Mouse (Mus musculus): ENCODE data around the gene Rcan2. TPM values are rescaled to one million over a fixed set of nuclear protein-coding genes. Genes with fewer than 3 reads are reported as not detected.

Rcan2 gene
- 63.1 and 63.9 TPM in 2 replicates for polyA plus RNA-seq (2015; fragmentation: Nextera tagmentation; extraction: Ambion mirVana)

DNA sequence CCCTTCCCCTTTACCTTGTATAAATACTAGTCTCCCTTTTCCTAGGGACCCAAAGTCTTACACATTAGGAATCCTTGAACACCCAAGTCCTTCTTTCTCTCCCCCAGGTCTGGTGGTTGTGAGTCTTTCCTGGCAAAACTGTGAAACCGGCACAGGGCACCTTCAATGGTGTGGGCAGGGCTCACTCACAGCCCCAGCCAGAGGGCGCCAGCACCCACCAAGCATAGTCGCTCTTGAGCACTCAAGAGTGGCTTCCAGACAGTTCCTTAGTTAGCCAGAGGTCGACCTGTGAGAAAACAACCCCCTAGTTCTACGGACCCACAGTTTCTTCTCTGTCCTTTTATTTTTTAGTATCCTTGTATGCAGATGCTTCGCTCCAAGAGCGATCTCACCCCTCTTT lies at the start of gene Rcan2:
Rcan2 (plus strand) TSS at position 275 of the 400 bp plus-strand sequence.
- peak within 1 kb of the TSS; percentile 89 for H3K9ac ChIP-seq (ENCODE audit: low read length)
- 0 out of 2 replicates have a peak, but pooled peaks have one; percentile 61 for ATAC-seq (replicated peaks; ENCODE audit: extremely low read depth, insufficient read depth, low FRiP score)
- peaks cover 19% of the 10 kb centered on the region for H3K4me1 ChIP-seq (ENCODE audit: control insufficient read depth, insufficient read depth, low read length)
- no peaks in the 10 kb centered on the region for H3K36me3 ChIP-seq (ENCODE audit: control insufficient read depth, insufficient read depth)
- H3K9me3 ChIP-seq (replicated peaks; ENCODE audit: control insufficient read depth, low read length): no peaks in the 10 kb centered on the region
- peak within 1 kb of the TSS; percentile 90 for H3K27ac ChIP-seq (ENCODE audit: low read length)
- H3K4me3 ChIP-seq (ENCODE audit: low read length): peak within 1 kb of the TSS; percentile 81
- under 1% methylated on average over 7 of the region's 7 CpGs for WGBS
- H3K4me2 ChIP-seq (ENCODE audit: low read depth, low read length): peak within 1 kb of the TSS; percentile 86
- H3K27me3 ChIP-seq (ENCODE audit: control insufficient read depth, insufficient read depth, low read length): 0 out of 2 replicates have a peak, but pooled peaks cover 5% of the 10 kb centered on the region

DNA sequence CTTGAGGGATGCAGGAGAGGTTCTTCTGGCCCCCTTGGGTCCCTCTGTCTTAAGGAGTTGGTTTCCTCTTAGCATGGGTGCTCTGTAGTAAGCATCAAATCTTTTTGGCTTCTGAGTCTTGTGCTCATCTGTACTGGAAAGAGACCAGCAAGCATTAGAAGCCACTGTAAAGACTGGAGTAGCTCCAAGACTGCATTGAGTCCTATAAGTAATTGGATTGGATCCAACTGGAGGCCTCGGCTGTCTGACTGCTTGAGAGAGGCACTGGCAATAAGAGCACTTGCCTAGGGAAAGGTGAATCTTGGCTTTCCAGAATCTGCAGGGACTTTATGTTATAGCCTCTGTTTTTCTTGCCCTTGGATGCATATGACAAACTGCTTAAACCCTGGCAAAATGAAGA lies 48.3 kb upstream of the Rcan2 start:
- Histone ChIP-seq H3K36me3 (ENCODE audit: control insufficient read depth, insufficient read depth) (peaks cover 19% of the 10 kb centered on the region), H3K4me1 (ENCODE audit: control insufficient read depth, insufficient read depth, low read length) (peaks cover 8% of the 10 kb centered on the region), H3K4me3 (ENCODE audit: low read length) (no peak overlapping the region), H3K27ac (ENCODE audit: low read length) (0 out of 2 replicates have a peak overlapping the region, but pooled peaks have one; percentile 10), H3K9ac (ENCODE audit: low read length) (no peak overlapping the region), H3K9me3 (replicated peaks; ENCODE audit: control insufficient read depth, low read length) (no peaks in the 10 kb centered on the region), H3K4me2 (ENCODE audit: low read depth, low read length) (no peak overlapping the region), H3K27me3 (ENCODE audit: control insufficient read depth, insufficient read depth, low read length) (no peaks in the 10 kb centered on the region)
- no peak for ATAC-seq (replicated peaks; ENCODE audit: extremely low read depth, insufficient read depth, low FRiP score)
- WGBS: 17% methylated on average over 1 of the region's 1 CpGs

DNA sequence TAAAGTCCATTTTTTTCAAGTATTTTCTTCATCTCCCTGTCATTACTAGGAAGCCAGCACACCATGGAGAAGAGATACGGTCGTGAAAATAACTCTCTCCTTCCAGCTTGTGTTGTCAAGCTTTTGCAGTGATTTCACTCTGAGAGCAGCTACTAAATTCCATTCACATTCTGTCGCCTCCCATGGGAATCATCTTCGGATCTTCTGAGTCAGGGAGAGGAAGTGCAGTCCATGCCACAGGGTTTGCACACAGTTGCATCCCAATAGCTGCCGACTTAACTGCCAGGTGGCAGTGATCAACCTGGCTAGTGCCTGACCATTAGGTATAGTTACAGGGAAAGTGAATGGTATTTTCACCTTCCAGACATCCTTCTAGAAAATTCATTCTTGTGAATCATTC lies 46.5 kb upstream of the Rcan2 start:
- Histone ChIP-seq H3K4me2 (ENCODE audit: low read depth, low read length) (no peak overlapping the region), H3K9me3 (replicated peaks; ENCODE audit: control insufficient read depth, low read length) (no peaks in the 10 kb centered on the region), H3K9ac (ENCODE audit: low read length) (no peak overlapping the region), H3K36me3 (ENCODE audit: control insufficient read depth, insufficient read depth) (peaks cover 12% of the 10 kb centered on the region), H3K4me1 (ENCODE audit: control insufficient read depth, insufficient read depth, low read length) (peaks cover 8% of the 10 kb centered on the region), H3K27ac (ENCODE audit: low read length) (0 out of 2 replicates have a peak overlapping the region, but pooled peaks have one; percentile 35), H3K4me3 (ENCODE audit: low read length) (no peak overlapping the region), H3K27me3 (ENCODE audit: control insufficient read depth, insufficient read depth, low read length) (no peaks in the 10 kb centered on the region)
- no peak for ATAC-seq (replicated peaks; ENCODE audit: extremely low read depth, insufficient read depth, low FRiP score)
- 40% methylated on average over 5 of the region's 5 CpGs for WGBS

DNA sequence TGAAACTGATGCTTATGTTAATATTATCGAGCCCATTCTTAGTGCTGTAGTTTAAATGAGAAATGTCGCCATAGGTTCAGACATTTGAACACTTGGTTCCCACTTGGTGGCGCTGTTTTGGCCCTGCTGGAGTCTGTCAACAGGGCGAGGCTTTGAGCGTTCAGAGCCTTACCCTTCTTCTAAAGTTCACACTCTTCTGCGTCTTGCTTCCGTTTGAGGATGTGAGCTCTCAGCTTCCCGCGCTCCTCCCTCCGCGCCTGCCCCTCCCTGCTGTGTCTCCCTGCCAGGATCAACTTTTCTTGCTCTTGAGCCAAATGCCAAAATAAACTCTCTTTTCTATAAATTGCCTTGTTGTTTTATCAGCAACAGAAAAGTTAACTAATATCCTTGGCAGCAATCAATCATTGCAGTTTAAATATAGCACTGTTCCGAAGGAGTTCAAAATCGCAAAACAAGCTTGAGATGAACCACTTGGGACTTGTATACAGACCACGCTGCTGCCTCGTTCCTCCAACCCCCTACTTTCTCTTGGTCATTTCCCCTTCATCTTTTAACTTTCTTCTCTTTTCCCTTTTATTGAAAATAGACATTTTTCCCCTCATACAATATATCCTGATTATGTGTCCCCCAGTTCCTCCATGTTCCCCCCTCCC lies 42.4 kb upstream of the Rcan2 start:
- 30% methylated on average over 15 of the region's 15 CpGs for WGBS
- H3K27ac ChIP-seq (ENCODE audit: low read length): no peak overlapping the region; the same call in 1 of the 2 replicates
- H3K4me3 ChIP-seq (ENCODE audit: low read length): no peak overlapping the region
- H3K4me2 ChIP-seq (ENCODE audit: low read depth, low read length): peak overlapping the region; percentile 45
- H3K36me3 ChIP-seq (ENCODE audit: control insufficient read depth, insufficient read depth): no peaks in the 10 kb centered on the region
- H3K27me3 ChIP-seq (ENCODE audit: control insufficient read depth, insufficient read depth, low read length): no peaks in the 10 kb centered on the region
- peak; percentile 69 for ATAC-seq (replicated peaks; ENCODE audit: extremely low read depth, insufficient read depth, low FRiP score)
- no peaks in the 10 kb centered on the region for H3K4me1 ChIP-seq (ENCODE audit: control insufficient read depth, insufficient read depth, low read length)
- H3K9ac ChIP-seq (ENCODE audit: low read length): no peak overlapping the region
- no peaks in the 10 kb centered on the region for H3K9me3 ChIP-seq (replicated peaks; ENCODE audit: control insufficient read depth, low read length)

DNA sequence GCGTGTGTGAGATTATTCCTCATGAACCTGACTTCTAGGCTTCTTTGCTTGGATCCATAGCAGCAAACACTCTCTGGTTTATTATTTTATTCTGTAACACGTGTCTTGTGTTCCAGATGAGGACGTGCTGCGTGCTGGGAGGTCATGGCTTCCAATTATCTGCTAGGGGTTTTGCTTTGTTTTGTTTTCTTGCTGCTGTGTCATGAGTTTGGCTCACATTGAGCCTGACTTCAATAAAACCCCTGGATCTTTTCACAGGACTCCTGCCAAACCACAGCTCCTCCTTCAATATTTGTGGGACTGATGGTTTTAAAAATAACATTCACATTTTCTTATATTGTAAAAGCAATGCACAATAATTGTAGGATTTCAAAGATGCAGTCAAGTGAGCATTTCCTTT lies 16.6 kb upstream of the Rcan2 start:
- 72% methylated on average over 4 of the region's 4 CpGs for WGBS
- no peak for ATAC-seq (replicated peaks; ENCODE audit: extremely low read depth, insufficient read depth, low FRiP score)
- H3K9me3 ChIP-seq (replicated peaks; ENCODE audit: control insufficient read depth, low read length): no peaks in the 10 kb centered on the region

DNA sequence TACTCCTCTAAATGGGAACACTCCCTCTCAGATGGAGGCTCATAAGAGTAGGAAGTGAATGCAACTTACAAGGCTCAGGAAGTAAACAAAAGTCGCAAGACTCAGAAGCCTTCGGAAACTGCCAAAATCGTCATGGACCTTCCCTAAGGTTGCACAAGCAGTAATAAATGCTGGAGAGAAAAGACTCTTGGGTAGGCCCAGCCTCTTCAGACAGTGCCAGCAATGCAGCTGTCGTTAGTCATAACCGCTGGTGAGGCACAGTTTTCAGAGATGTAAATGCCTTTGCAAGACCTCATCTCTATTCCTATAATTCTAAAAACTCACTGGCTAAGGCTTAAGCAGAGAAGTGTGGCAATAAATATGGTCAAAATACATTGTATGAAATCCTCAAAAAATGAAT lies 12.9 kb upstream of the Rcan2 start:
- Histone ChIP-seq H3K9me3 (replicated peaks; ENCODE audit: control insufficient read depth, low read length) (no peaks in the 10 kb centered on the region), H3K4me1 (ENCODE audit: control insufficient read depth, insufficient read depth, low read length) (no peaks in the 10 kb centered on the region), H3K4me3 (ENCODE audit: low read length) (no peak overlapping the region), H3K9ac (ENCODE audit: low read length) (no peak overlapping the region), H3K4me2 (ENCODE audit: low read depth, low read length) (no peak overlapping the region), H3K36me3 (ENCODE audit: control insufficient read depth, insufficient read depth) (no peaks in the 10 kb centered on the region), H3K27ac (ENCODE audit: low read length) (no peak overlapping the region), H3K27me3 (ENCODE audit: control insufficient read depth, insufficient read depth, low read length) (no peaks in the 10 kb centered on the region)
- 78% methylated on average over 5 of the region's 5 CpGs for WGBS
- no peak for ATAC-seq (replicated peaks; ENCODE audit: extremely low read depth, insufficient read depth, low FRiP score)

More for the DNA sequence above, 16.6 kb upstream of the Rcan2 start:
- no peak overlapping the region for H3K27ac ChIP-seq (ENCODE audit: low read length)
- H3K4me2 ChIP-seq (ENCODE audit: low read depth, low read length): no peak overlapping the region
- H3K36me3 ChIP-seq (ENCODE audit: control insufficient read depth, insufficient read depth): no peaks in the 10 kb centered on the region
- H3K9ac ChIP-seq (ENCODE audit: low read length): no peak overlapping the region
- no peaks in the 10 kb centered on the region for H3K4me1 ChIP-seq (ENCODE audit: control insufficient read depth, insufficient read depth, low read length)
- no peak overlapping the region for H3K4me3 ChIP-seq (ENCODE audit: low read length)
- H3K27me3 ChIP-seq (ENCODE audit: control insufficient read depth, insufficient read depth, low read length): no peaks in the 10 kb centered on the region

DNA sequence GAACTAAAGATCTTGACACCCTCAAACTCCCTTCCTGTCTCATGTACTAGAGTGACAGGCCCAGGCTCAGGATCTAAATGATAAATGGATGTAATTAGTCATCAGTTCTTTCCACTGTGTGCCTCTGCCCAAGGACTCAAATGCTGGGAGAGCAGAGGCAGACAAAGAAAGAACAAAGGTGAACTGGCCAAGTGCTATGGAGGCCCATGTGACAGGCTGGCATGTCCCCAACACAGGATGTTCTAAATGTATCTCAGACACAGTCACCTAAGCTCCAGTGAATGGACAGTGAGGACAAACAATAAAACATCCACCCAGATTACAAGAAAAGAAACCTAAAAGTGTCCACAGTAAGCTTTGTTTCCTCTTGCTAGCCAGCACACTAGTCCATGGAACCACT lies 11.8 kb upstream of the Rcan2 start:
- Histone ChIP-seq H3K4me1 (ENCODE audit: control insufficient read depth, insufficient read depth, low read length) (no peaks in the 10 kb centered on the region), H3K4me2 (ENCODE audit: low read depth, low read length) (no peak overlapping the region), H3K4me3 (ENCODE audit: low read length) (no peak overlapping the region), H3K9me3 (replicated peaks; ENCODE audit: control insufficient read depth, low read length) (no peaks in the 10 kb centered on the region), H3K9ac (ENCODE audit: low read length) (no peak overlapping the region), H3K27ac (ENCODE audit: low read length) (no peak overlapping the region), H3K36me3 (ENCODE audit: control insufficient read depth, insufficient read depth) (no peaks in the 10 kb centered on the region), H3K27me3 (ENCODE audit: control insufficient read depth, insufficient read depth, low read length) (no peaks in the 10 kb centered on the region)
- ATAC-seq (replicated peaks; ENCODE audit: extremely low read depth, insufficient read depth, low FRiP score): 0 out of 2 replicates have a peak, but pooled peaks have one; percentile 41

DNA sequence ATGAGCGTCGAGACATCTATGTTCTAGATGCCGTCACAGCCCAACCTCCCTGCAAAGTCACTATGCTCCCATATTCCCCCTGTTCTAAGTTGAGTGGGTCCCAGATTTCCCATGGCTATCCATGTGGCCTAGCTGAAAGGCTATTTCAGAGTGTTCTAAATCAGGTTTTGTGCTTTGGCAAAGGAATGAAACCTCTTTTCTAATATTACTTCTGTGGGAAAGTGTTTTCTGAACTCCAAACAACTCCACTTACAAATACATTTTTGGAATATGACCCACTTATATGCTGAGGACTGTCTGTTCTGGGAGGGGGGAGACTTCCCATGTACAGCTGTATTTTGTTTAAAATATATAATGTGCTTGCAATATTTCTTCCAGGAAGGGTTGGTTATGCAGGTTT lies 9.4 kb upstream of the Rcan2 start:
- H3K4me1 ChIP-seq (ENCODE audit: control insufficient read depth, insufficient read depth, low read length): peaks cover 5% of the 10 kb centered on the region; the same call in 1 of the 2 replicates
- H3K27ac ChIP-seq (ENCODE audit: low read length): no peak overlapping the region
- no peaks in the 10 kb centered on the region for H3K36me3 ChIP-seq (ENCODE audit: control insufficient read depth, insufficient read depth)
- 84% methylated on average over 3 of the region's 3 CpGs for WGBS
- no peak overlapping the region for H3K4me2 ChIP-seq (ENCODE audit: low read depth, low read length)
- no peak for ATAC-seq (replicated peaks; ENCODE audit: extremely low read depth, insufficient read depth, low FRiP score)
- H3K9me3 ChIP-seq (replicated peaks; ENCODE audit: control insufficient read depth, low read length): no peaks in the 10 kb centered on the region
- H3K4me3 ChIP-seq (ENCODE audit: low read length): no peak overlapping the region
- no peak overlapping the region for H3K9ac ChIP-seq (ENCODE audit: low read length)
- H3K27me3 ChIP-seq (ENCODE audit: control insufficient read depth, insufficient read depth, low read length): no peaks in the 10 kb centered on the region

DNA sequence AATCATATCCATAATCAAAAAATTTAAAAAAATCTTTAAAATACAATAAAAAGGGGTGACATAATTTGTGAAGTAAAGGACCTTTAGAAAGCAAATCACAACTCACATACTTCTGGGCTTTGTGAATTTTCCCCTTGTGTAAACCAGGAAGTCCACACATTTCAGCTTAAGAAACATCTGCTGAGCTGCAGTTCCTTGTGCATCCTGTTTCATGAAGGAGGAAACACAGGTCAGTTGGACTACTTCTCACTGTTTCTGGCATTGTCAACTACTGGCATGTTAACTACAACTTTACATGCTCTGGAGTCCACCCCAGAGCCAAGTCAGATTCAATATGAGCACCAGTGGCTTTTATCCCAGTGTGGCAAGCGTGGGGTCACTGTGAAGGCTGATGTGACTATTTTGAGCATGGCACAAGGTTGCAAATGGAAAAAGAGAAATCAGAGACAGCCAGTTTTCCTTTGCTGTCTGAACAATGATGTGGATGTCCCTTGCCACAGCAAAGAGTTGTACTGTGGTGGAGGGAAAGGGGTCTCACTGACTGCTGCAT lies 6.3 kb upstream of the Rcan2 start:
- Histone ChIP-seq H3K4me3 (ENCODE audit: low read length) (no peak overlapping the region), H3K27me3 (ENCODE audit: control insufficient read depth, insufficient read depth, low read length) (no peaks in the 10 kb centered on the region), H3K4me2 (ENCODE audit: low read depth, low read length) (no peak overlapping the region), H3K9ac (ENCODE audit: low read length) (no peak overlapping the region), H3K27ac (ENCODE audit: low read length) (no peak overlapping the region), H3K9me3 (replicated peaks; ENCODE audit: control insufficient read depth, low read length) (no peaks in the 10 kb centered on the region), H3K36me3 (ENCODE audit: control insufficient read depth, insufficient read depth) (no peaks in the 10 kb centered on the region), H3K4me1 (ENCODE audit: control insufficient read depth, insufficient read depth, low read length) (peaks cover 5% of the 10 kb centered on the region; the same call in 1 of the 2 replicates)
- no peak for ATAC-seq (replicated peaks; ENCODE audit: extremely low read depth, insufficient read depth, low FRiP score)
- WGBS: 42% methylated on average over 1 of the region's 1 CpGs

Measured in heart, embryonic 16.5 days (tissue).